Mouse (Mus musculus) urinary bladder, postnatal 14 days (tissue): ENCODE data around the gene Art3.

Experiments used
- DNase-seq: peaks from one replicate; pipeline ENCODE4 v3.0.0; 2021; ENCODE audit warnings: low spot score

Art3 gene

GRCm38 (mm10) chr5:92381550-92382348, 50.1 kb downstream of the Art3 start:
- DNase-seq = peak; percentile 84

GRCm38 (mm10) chr5:92382349-92382679, 50.7 kb downstream of the Art3 start:
- no peak for DNase-seq

- no peak for DNase-seq
Observed at GRCm38 (mm10) chr5:92383747-92384146, 52.1 kb downstream of the Art3 start.

- no peak for DNase-seq
Observed at GRCm38 (mm10) chr5:92384855-92385254, 53.2 kb downstream of the Art3 start.

GRCm38 (mm10) chr5:92386102-92386501, 54.5 kb downstream of the Art3 start:
- DNase-seq = no peak

GRCm38 (mm10) chr5:92386643-92387042, 55.0 kb downstream of the Art3 start:
- DNase-seq = no peak

GRCm38 (mm10) chr5:92387433-92387832, 55.8 kb downstream of the Art3 start:
- peak; percentile 60 for DNase-seq

GRCm38 (mm10) chr5:92389977-92390376, 58.4 kb downstream of the Art3 start:
- no peak for DNase-seq

GRCm38 (mm10) chr5:92390615-92391014, 59.0 kb downstream of the Art3 start:
- no peak for DNase-seq

- DNase-seq = no peak
Observed at GRCm38 (mm10) chr5:92392542-92392941, 60.9 kb downstream of the Art3 start.

- no peak for DNase-seq
Observed at GRCm38 (mm10) chr5:92393863-92394262, 62.2 kb downstream of the Art3 start.

GRCm38 (mm10) chr5:92395764-92396163, 64.1 kb downstream of the Art3 start:
- no peak for DNase-seq

GRCm38 (mm10) chr5:92396476-92396875, 64.8 kb downstream of the Art3 start:
- no peak for DNase-seq

GRCm38 (mm10) chr5:92398153-92398552, 66.5 kb downstream of the Art3 start:
- peak; percentile 87 for DNase-seq

- no peak for DNase-seq
Observed at GRCm38 (mm10) chr5:92402816-92403215, 71.2 kb downstream of the Art3 start.

GRCm38 (mm10) chr5:92403562-92404399, 72.2 kb downstream of the Art3 start:
- no peak for DNase-seq

- no peak for DNase-seq
Observed at GRCm38 (mm10) chr5:92404400-92404678, 72.7 kb downstream of the Art3 start.

- no peak for DNase-seq
Observed at GRCm38 (mm10) chr5:92409361-92410155, 77.9 kb downstream of the Art3 start.

- no peak for DNase-seq
Observed at GRCm38 (mm10) chr5:92410486-92410885, 78.9 kb downstream of the Art3 start.

- no peak for DNase-seq
Observed at GRCm38 (mm10) chr5:92411461-92412140, 80.0 kb downstream of the Art3 start.

- DNase-seq = no peak
Observed at GRCm38 (mm10) chr5:92413271-92413981, 81.8 kb downstream of the Art3 start.
